Mouse (Mus musculus) MEL (cell line): ENCODE measurements at regions not wholly inside any gene's neighbourhood (a gene's known extent, or its start where the extent isn't known, plus 50 kb on each side); places are given as distances from the start of the nearest gene placed in this dataset.
A peak's percentile ranks its signal among the peaks of the same experiment; 100 is the strongest.

Experiments
- DNase-seq: peaks from one replicate; pipeline ENCODE4 v3.0.0; 2011; ENCODE audit warnings: low read depth, low spot score
- H3K27ac ChIP-seq: 2 replicates; pipeline ENCODE4 v1.5.1; 2012; ENCODE audit warnings: low read depth, mild to moderate bottlenecking, control low read depth, low read length, moderate library complexity; ENCODE audit not compliant: control insufficient read depth
- H3K27me3 ChIP-seq, 2 experiments: fragments of 150-350 bp in 1 of 2; sonication (generic) in 1 of 2; 2 replicates each; pipeline ENCODE4 v1.6.1; 2012; ENCODE audit warnings: low read length in 2 of 2, mild to moderate bottlenecking in 2 of 2, improper control_type of control experiment in 1 of 2, moderate library complexity in 1 of 2; ENCODE audit not compliant: insufficient read depth in 2 of 2, control insufficient read depth in 1 of 2
- H3K36me3 ChIP-seq, 2 experiments: 2 replicates each; pipeline ENCODE4 v1.6.1; 2012 to 2014; ENCODE audit warnings: low read length in 2 of 2, improper control_type of control experiment in 1 of 2, inconsistent platforms in 1 of 2, mild to moderate bottlenecking in 1 of 2; ENCODE audit not compliant: insufficient read depth in 2 of 2, control insufficient read depth in 1 of 2
- H3K4me1 ChIP-seq, 2 experiments: fragments of 150-350 bp in 1 of 2; sonication (generic) in 1 of 2; 2 replicates each; pipeline ENCODE4 v1.6.1; 2012; ENCODE audit warnings: low read length in 2 of 2, improper control_type of control experiment in 1 of 2, mild to moderate bottlenecking in 1 of 2; ENCODE audit not compliant: insufficient read depth in 2 of 2, control insufficient read depth in 1 of 2
- H3K4me3 ChIP-seq, 2 experiments: fragments of 150-350 bp in 1 of 2; sonication (generic) in 1 of 2; 2 replicates each; pipeline ENCODE4 v1.5.1; 2012; ENCODE audit warnings: low read depth in 2 of 2, low read length in 2 of 2, mild to moderate bottlenecking in 2 of 2, moderate library complexity in 2 of 2, control low read depth in 1 of 2, improper control_type of control experiment in 1 of 2; ENCODE audit not compliant: control insufficient read depth in 1 of 2, insufficient read depth in 1 of 2
- H3K79me2 ChIP-seq: 2 replicates; pipeline ENCODE4 v1.6.1; 2012; ENCODE audit warnings: mild to moderate bottlenecking, low read length, moderate library complexity; ENCODE audit not compliant: control insufficient read depth, poor library complexity, insufficient read depth
- H3K9ac ChIP-seq: 2 replicates; pipeline ENCODE4 v1.6.1; 2012; ENCODE audit warnings: low read depth, mild to moderate bottlenecking, control low read depth, low read length, moderate library complexity; ENCODE audit not compliant: control insufficient read depth, poor library complexity, severe bottlenecking
- H3K9me3 ChIP-seq: fragments of 150-350 bp; sonication (generic); replicated peaks from 2 replicates; pipeline ENCODE4 v1.6.1; 2012; ENCODE audit warnings: mild to moderate bottlenecking, low read length, improper control_type of control experiment, moderate library complexity; ENCODE audit not compliant: insufficient read depth
- BHLHE40 ChIP-seq: IDR thresholded peaks from 2 replicates; pipeline ENCODE4 v1.6.1; 2012; ENCODE audit warnings: low read depth, mild to moderate bottlenecking, inconsistent platforms, low read length, improper control_type of control experiment, borderline replicate concordance
- CHD1 ChIP-seq: IDR thresholded peaks from 2 replicates; pipeline ENCODE4 v1.6.1; 2012; ENCODE audit warnings: low read depth, mild to moderate bottlenecking, inconsistent platforms, low read length, improper control_type of control experiment
- CHD2 ChIP-seq: IDR thresholded peaks from 2 replicates; pipeline ENCODE4 v1.6.1; 2011; ENCODE audit warnings: low read length, improper control_type of control experiment
- CTCF ChIP-seq, 3 experiments: IDR thresholded peaks in 2 of 3; conservative IDR thresholded peaks in 1 of 3; 2 replicates each; pipeline ENCODE4 v1.5.1; 2011 to 2012; ENCODE audit warnings: low read length in 3 of 3, low read depth in 2 of 3, mild to moderate bottlenecking in 2 of 3, improper control_type of control experiment in 1 of 3, inconsistent platforms in 1 of 3, mixed read lengths in 1 of 3, moderate library complexity in 1 of 3; ENCODE audit not compliant: control insufficient read depth in 1 of 3, insufficient read depth in 1 of 3, poor library complexity in 1 of 3, severe bottlenecking in 1 of 3
- E2F4 ChIP-seq: IDR thresholded peaks from 2 replicates; pipeline ENCODE4 v1.6.1; 2011; ENCODE audit warnings: low read depth, low read length, improper control_type of control experiment, borderline replicate concordance
- EP300 ChIP-seq, 2 experiments: IDR thresholded peaks; 2 replicates each; pipeline ENCODE4 v1.6.1; 2011; ENCODE audit warnings: improper control_type of control experiment in 2 of 2, low read length in 2 of 2, low read depth in 1 of 2, mild to moderate bottlenecking in 1 of 2
- ETS1 ChIP-seq: IDR thresholded peaks from 2 replicates; pipeline ENCODE4 v1.6.1; 2012; ENCODE audit warnings: low read depth, mild to moderate bottlenecking, inconsistent platforms, low read length, improper control_type of control experiment, moderate library complexity
- GABPA ChIP-seq: IDR thresholded peaks from 2 replicates; pipeline ENCODE4 v1.6.1; 2012; ENCODE audit warnings: low read depth, mild to moderate bottlenecking, inconsistent platforms, low read length, improper control_type of control experiment, moderate library complexity
- GATA1 ChIP-seq: IDR thresholded peaks from 2 replicates; pipeline ENCODE4 v1.6.1; 2011; ENCODE audit warnings: low read depth, low read length, improper control_type of control experiment
- HCFC1 ChIP-seq: IDR thresholded peaks from 2 replicates; pipeline ENCODE4 v1.6.1; 2012; ENCODE audit warnings: low read depth, mild to moderate bottlenecking, inconsistent platforms, low read length, improper control_type of control experiment, moderate library complexity
- JUND ChIP-seq: IDR thresholded peaks from 2 replicates; pipeline ENCODE4 v1.6.1; 2011; ENCODE audit warnings: low read depth, mild to moderate bottlenecking, improper control_type of control experiment, low read length
- KAT2A ChIP-seq: conservative IDR thresholded peaks from 2 replicates; pipeline ENCODE4 v1.6.1; 2012; ENCODE audit warnings: low read depth, low read length, improper control_type of control experiment, inconsistent platforms
- MAFK ChIP-seq: IDR thresholded peaks from 2 replicates; pipeline ENCODE4 v1.6.1; 2011; ENCODE audit warnings: low read depth, mild to moderate bottlenecking, low read length, improper control_type of control experiment, borderline replicate concordance
- MAX ChIP-seq: IDR thresholded peaks from 2 replicates; pipeline ENCODE4 v1.6.1; 2011; ENCODE audit warnings: low read length, improper control_type of control experiment
- MAZ ChIP-seq: IDR thresholded peaks from 2 replicates; pipeline ENCODE4 v1.6.1; 2012; ENCODE audit warnings: low read depth, mild to moderate bottlenecking, inconsistent platforms, low read length, improper control_type of control experiment
- MEF2A ChIP-seq: IDR thresholded peaks from 2 replicates; pipeline ENCODE4 v1.6.1; 2014; ENCODE audit warnings: low read depth, mild to moderate bottlenecking, inconsistent platforms, low read length, improper control_type of control experiment; ENCODE audit not compliant: poor library complexity, insufficient replicate concordance, severe bottlenecking; ENCODE audit errors: extremely low read depth
- MXI1 ChIP-seq: IDR thresholded peaks from 2 replicates; pipeline ENCODE4 v1.6.1; 2011; ENCODE audit warnings: mild to moderate bottlenecking, low read depth, low read length, improper control_type of control experiment
- MYB ChIP-seq: IDR thresholded peaks from 2 replicates; pipeline ENCODE4 v1.6.1; 2011; ENCODE audit warnings: mild to moderate bottlenecking, low read depth, low read length, improper control_type of control experiment
- MYC ChIP-seq: IDR thresholded peaks from 2 replicates; pipeline ENCODE4 v1.6.1; 2011; ENCODE audit warnings: low read depth, mild to moderate bottlenecking, low read length, improper control_type of control experiment, moderate library complexity
- NELFE ChIP-seq: IDR thresholded peaks from 2 replicates; pipeline ENCODE4 v1.6.1; 2011; ENCODE audit warnings: low read depth, low read length, improper control_type of control experiment
- NRF1 ChIP-seq: IDR thresholded peaks from 2 replicates; pipeline ENCODE4 v1.6.1; 2014; ENCODE audit warnings: low read depth, mild to moderate bottlenecking, inconsistent platforms, low read length, improper control_type of control experiment, moderate library complexity; ENCODE audit not compliant: poor library complexity, insufficient read depth, severe bottlenecking
- POLR2A ChIP-seq, 2 experiments: IDR thresholded peaks; 2 replicates each; pipeline ENCODE4 v1.6.1; 2011 to 2012; ENCODE audit warnings: low read length in 2 of 2, mild to moderate bottlenecking in 2 of 2, control low read depth in 1 of 2, improper control_type of control experiment in 1 of 2, low read depth in 1 of 2, moderate library complexity in 1 of 2; ENCODE audit not compliant: control insufficient read depth in 1 of 2, insufficient read depth in 1 of 2, poor library complexity in 1 of 2
- POLR2AphosphoS2 ChIP-seq: IDR thresholded peaks from 2 replicates; pipeline ENCODE4 v1.6.1; 2011; ENCODE audit warnings: low read length, improper control_type of control experiment
- POLR2AphosphoS5 ChIP-seq: IDR thresholded peaks from 2 replicates; pipeline ENCODE4 v1.6.1; 2012; ENCODE audit warnings: low read depth, borderline replicate concordance, mild to moderate bottlenecking, inconsistent platforms, low read length, moderate library complexity, mixed read lengths
- RAD21 ChIP-seq: IDR thresholded peaks from 2 replicates; pipeline ENCODE4 v1.6.1; 2011; ENCODE audit warnings: mild to moderate bottlenecking, low read depth, low read length, improper control_type of control experiment
- RCOR1 ChIP-seq: IDR thresholded peaks from 2 replicates; pipeline ENCODE4 v1.6.1; 2012; ENCODE audit warnings: low read depth, mild to moderate bottlenecking, inconsistent platforms, low read length, improper control_type of control experiment
- SIN3A ChIP-seq: IDR thresholded peaks from 2 replicates; pipeline ENCODE4 v1.6.1; 2012; ENCODE audit warnings: low read length, improper control_type of control experiment, inconsistent platforms
- SMC3 ChIP-seq: IDR thresholded peaks from 2 replicates; pipeline ENCODE4 v1.6.1; 2011; ENCODE audit warnings: low read depth, low read length, improper control_type of control experiment
- TAL1 ChIP-seq: IDR thresholded peaks from 2 replicates; pipeline ENCODE4 v1.6.1; 2012; ENCODE audit warnings: mild to moderate bottlenecking, inconsistent platforms, low read length, moderate library complexity, mixed read lengths
- TBP ChIP-seq: IDR thresholded peaks from 2 replicates; pipeline ENCODE4 v1.8.0; 2011; ENCODE audit warnings: low read depth, low read length, improper control_type of control experiment
- TCF12 ChIP-seq: IDR thresholded peaks from 2 replicates; pipeline ENCODE4 v1.6.1; 2014; ENCODE audit warnings: low read depth, mild to moderate bottlenecking, inconsistent platforms, low read length, improper control_type of control experiment, moderate library complexity
- UBTF ChIP-seq: IDR thresholded peaks from 2 replicates; pipeline ENCODE4 v1.6.1; 2012; ENCODE audit warnings: low read depth, mild to moderate bottlenecking, inconsistent platforms, low read length, improper control_type of control experiment, moderate library complexity, borderline replicate concordance; ENCODE audit not compliant: insufficient read depth
- USF1 ChIP-seq: IDR thresholded peaks from 2 replicates; pipeline ENCODE4 v1.6.1; 2014; ENCODE audit warnings: low read depth, mild to moderate bottlenecking, inconsistent platforms, low read length, improper control_type of control experiment, moderate library complexity
- USF2 ChIP-seq, 2 experiments: IDR thresholded peaks; 2 replicates each; pipeline ENCODE4 v1.6.1; 2011 to 2012; ENCODE audit warnings: improper control_type of control experiment in 2 of 2, low read length in 2 of 2, borderline replicate concordance in 1 of 2, inconsistent platforms in 1 of 2, low read depth in 1 of 2, mild to moderate bottlenecking in 1 of 2; ENCODE audit not compliant: insufficient read depth in 1 of 2
- ZC3H11A ChIP-seq: IDR thresholded peaks from 2 replicates; pipeline ENCODE4 v1.6.1; 2012; ENCODE audit warnings: low read depth, mild to moderate bottlenecking, inconsistent platforms, low read length, improper control_type of control experiment
- ZKSCAN1 ChIP-seq: IDR thresholded peaks from 2 replicates; pipeline ENCODE4 v1.6.1; 2012; ENCODE audit warnings: low read depth, mild to moderate bottlenecking, inconsistent platforms, low read length, improper control_type of control experiment, moderate library complexity
- ZMIZ1 ChIP-seq: IDR thresholded peaks from 2 replicates; pipeline ENCODE4 v1.6.1; 2012; ENCODE audit warnings: low read depth, mild to moderate bottlenecking, inconsistent platforms, low read length, improper control_type of control experiment, moderate library complexity
- ZNF384 ChIP-seq: IDR thresholded peaks from 2 replicates; pipeline ENCODE4 v1.6.1; 2012; ENCODE audit warnings: low read depth, mild to moderate bottlenecking, inconsistent platforms, low read length, improper control_type of control experiment

DNA sequence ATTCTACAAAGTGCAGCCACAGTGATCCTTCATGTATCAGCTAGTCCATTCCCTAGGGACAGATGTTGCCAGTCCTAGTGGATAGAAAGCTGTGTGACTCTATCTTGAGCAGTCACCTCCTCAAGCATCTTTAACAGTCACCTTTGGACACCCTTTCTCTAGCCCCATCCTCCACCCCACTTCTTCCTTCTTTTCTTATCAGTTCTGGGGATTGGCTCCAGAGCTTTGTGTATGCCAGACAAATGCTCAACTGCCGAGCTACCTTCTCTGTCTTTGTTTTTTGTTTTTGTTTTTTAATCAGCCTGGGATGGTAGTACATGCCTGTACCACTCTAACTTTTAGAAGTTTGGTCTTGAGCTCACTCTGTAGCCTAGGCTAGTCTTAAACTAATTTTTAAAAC is 96.7 kb downstream of the Cd24a start:
- peak overlapping the region; percentile 37 for H3K9ac ChIP-seq
- H3K27ac ChIP-seq, result peak overlapping the region; percentile 67
- no peaks in the 10 kb centered on the region for H3K27me3 ChIP-seq
- DNase-seq, result peak; percentile 68
- H3K4me3 ChIP-seq, result peak overlapping the region in 1 of 2 experiments; percentile 27; a peak in 1 of 4 replicates
- peaks cover 0 to 40% of the 10 kb centered on the region in 2 experiments; a peak in 2 of 4 replicates for H3K36me3 ChIP-seq
- no peaks in the 10 kb centered on the region for H3K9me3 ChIP-seq
- H3K4me1 ChIP-seq, result peaks cover 22 to 46% of the 10 kb centered on the region in 2 experiments
- no peaks in the 10 kb centered on the region for H3K79me2 ChIP-seq
- TF ChIP-seq GABPA (no peak), MYB (peak; percentile 48; the same call in 1 of the 2 replicates), ZC3H11A (no peak), KAT2A (no peak), MEF2A (no peak), MAZ (no peak), POLR2AphosphoS2 (no peak), MAFK (no peak), TBP (no peak), MAX (no peak), ETS1 (peak; percentile 63), ZKSCAN1 (no peak), TCF12 (peak; percentile 45; the same call in 1 of the 2 replicates), UBTF (no peak), ZMIZ1 (no peak), USF2 (IDR thresholded peaks at IDR 0.05; ENCODE audit: borderline replicate concordance in 1 of 2, insufficient read depth in 1 of 2, low read depth in 1 of 2, low read length in 2 of 2) (no peak), E2F4 (no peak), BHLHE40 (no peak), MXI1 (0 out of 2 replicates have a peak, but pooled peaks have one; percentile 37), SIN3A (peak; percentile 49; the same call in 1 of the 2 replicates), TAL1 (peak; percentile 18), USF1 (no peak), POLR2A (IDR thresholded peaks at IDR 0.05; ENCODE audit: control insufficient read depth in 1 of 2, insufficient read depth in 1 of 2, low read depth in 1 of 2, low read length in 2 of 2, poor library complexity in 1 of 2) (no peak), CTCF (IDR thresholded peaks at IDR 0.05 in 2 of 3, conservative IDR thresholded peaks at IDR 0.05 in 1 of 3; ENCODE audit: control insufficient read depth in 1 of 3, insufficient read depth in 1 of 3, low read depth in 2 of 3, low read length in 3 of 3, poor library complexity in 1 of 3, severe bottlenecking in 1 of 3) (no peak), SMC3 (no peak), GATA1 (peak; percentile 91), RCOR1 (peak; percentile 68; the same call in 1 of the 2 replicates), HCFC1 (no peak), RAD21 (no peak), NRF1 (no peak), EP300 (IDR thresholded peaks at IDR 0.05; ENCODE audit: low read depth in 1 of 2, low read length in 2 of 2) (peak; percentile 72 to 85; a peak in 3 of 4 replicates), ZNF384 (no peak), CHD1 (no peak), NELFE (no peak), JUND (no peak), CHD2 (no peak), POLR2AphosphoS5 (no peak), MYC (no peak)
